9 mouse cellular contexts compared by ENCODE assay signal in the genomic region with DNA sequence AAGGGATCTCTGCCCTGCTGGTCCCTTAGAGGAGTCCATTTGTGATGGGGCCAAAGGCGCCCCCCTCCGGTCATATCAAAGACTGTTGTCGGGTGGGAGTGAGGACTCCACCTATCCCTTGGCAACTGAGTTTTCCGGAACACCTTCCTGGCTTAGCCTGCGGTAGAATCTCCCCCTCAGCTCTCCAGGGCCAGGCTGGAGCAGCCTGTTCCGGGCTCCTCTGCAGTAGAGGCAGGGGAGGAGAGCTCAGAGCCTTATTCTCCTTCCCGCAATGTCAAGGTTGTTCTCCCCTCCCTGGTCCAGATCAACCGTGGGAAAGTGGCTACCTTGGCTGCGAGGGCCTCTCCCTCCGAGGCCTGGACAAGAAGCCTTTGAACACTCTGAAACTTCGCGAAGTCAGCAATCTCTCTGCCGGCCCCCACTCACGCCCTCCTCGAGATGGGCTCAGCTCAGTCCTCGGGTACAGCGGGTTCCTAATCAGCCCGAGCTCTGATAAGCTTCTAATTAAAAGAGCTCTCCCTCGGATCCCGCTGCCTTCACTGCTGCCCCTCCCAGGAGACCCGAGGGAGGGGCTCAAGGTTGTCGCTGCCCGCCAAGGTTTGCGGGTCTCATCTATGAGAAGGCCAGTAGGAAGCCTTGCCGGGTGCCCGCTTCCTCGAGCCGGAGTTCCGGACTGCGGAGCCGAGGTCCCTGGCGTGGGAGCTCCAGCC. TPM values are rescaled to one million over a fixed set of nuclear protein-coding genes. Genes with fewer than 3 reads are reported as not detected.
DNase-seq lines count a peak whose midpoint lies in the region; ATAC-seq lines count a peak whose summit lies in the region.
"Had no signal": no experiment of that assay in that cellular context is flagged by ENCODE, and none has a peak within 500 bp of the region (broad histone marks: within the 10 kb centered on the region; RNA-seq: fewer than 3 reads in every experiment).

No protein-coding gene starts in this region.

- H3K4me3 ChIP-seq in embryonic facial prominence, embryonic 10.5 days = peak overlapping the region; percentile 28
- 0 out of 2 replicates have a peak overlapping the region, but pooled peaks have one; percentile 1 for H3K4me3 ChIP-seq in hindbrain, embryonic 12.5 days
- H3K4me3 ChIP-seq in neural tube, embryonic 11.5 days (ENCODE audit: low read depth, low read length) = no peak overlapping the region
- H3K4me3 ChIP-seq: limb, embryonic 12.5 days had no signal

- ATAC-seq in hindbrain, embryonic 12.5 days (ENCODE audit: low FRiP score) = no peak
- ATAC-seq in neural tube, embryonic 11.5 days (ENCODE audit: insufficient read depth, low FRiP score, low TSS enrichment) = no peak

- H3K9ac ChIP-seq in hindbrain, embryonic 12.5 days = no peak overlapping the region
- H3K9ac ChIP-seq in neural tube, embryonic 11.5 days (ENCODE audit: low read length) = no peak overlapping the region
- H3K9ac ChIP-seq: limb, embryonic 12.5 days had no signal

- H3K4me1 ChIP-seq in embryonic facial prominence, embryonic 10.5 days = peaks cover 34% of the 10 kb centered on the region
- peaks cover 17% of the 10 kb centered on the region; the same call in 1 of the 2 replicates for H3K4me1 ChIP-seq in hindbrain, embryonic 12.5 days
- peaks cover 4% of the 10 kb centered on the region; the same call in 1 of the 2 replicates for H3K4me1 ChIP-seq in neural tube, embryonic 11.5 days (ENCODE audit: control insufficient read depth, insufficient read depth, low read length)

- no peaks in the 10 kb centered on the region for H3K36me3 ChIP-seq in embryonic facial prominence, embryonic 10.5 days (replicated peaks)
- no peaks in the 10 kb centered on the region for H3K36me3 ChIP-seq in hindbrain, embryonic 12.5 days
- H3K36me3 ChIP-seq in neural tube, embryonic 11.5 days (ENCODE audit: control insufficient read depth, insufficient read depth, low read length) = no peaks in the 10 kb centered on the region
- H3K36me3 ChIP-seq: limb, embryonic 12.5 days had no signal

- H3K27ac ChIP-seq in embryonic facial prominence, embryonic 10.5 days (replicated peaks) = no peak overlapping the region
- H3K27ac ChIP-seq in hindbrain, embryonic 12.5 days = no peak overlapping the region
- H3K27ac ChIP-seq in neural tube, embryonic 11.5 days (ENCODE audit: low read depth, low read length) = no peak overlapping the region
- H3K27ac ChIP-seq: limb, embryonic 12.5 days had no signal

- peaks cover 100% of the 10 kb centered on the region for H3K27me3 ChIP-seq in embryonic facial prominence, embryonic 10.5 days (replicated peaks; ENCODE audit: low read depth, poor library complexity, severe bottlenecking)
- peaks cover 100% of the 10 kb centered on the region for H3K27me3 ChIP-seq in hindbrain, embryonic 12.5 days
- H3K27me3 ChIP-seq in neural tube, embryonic 11.5 days (ENCODE audit: control insufficient read depth, insufficient read depth, low read length) = peaks cover 96% of the 10 kb centered on the region

- peak; percentile 67 to 79 for DNase-seq in kidney, postnatal 4 days
- no peak for DNase-seq in kidney, adult 8-10 months
- peak; percentile 59 for DNase-seq in embryonic facial prominence, embryonic 10.5 days (ENCODE audit: low spot score)
- DNase-seq in neural tube, embryonic 11.5 days (ENCODE audit: low spot score) = peak; percentile 57
- no peak for DNase-seq in urinary bladder, postnatal 10 days (ENCODE audit: low spot score)
- DNase-seq in thymus, postnatal 14 days = no peak
- no peak for DNase-seq in spleen, adult 12 weeks (ENCODE audit: low spot score)

- no peak overlapping the region for H3K4me2 ChIP-seq in hindbrain, embryonic 12.5 days (replicated peaks)
- no peak overlapping the region; the same call in 1 of the 2 replicates for H3K4me2 ChIP-seq in neural tube, embryonic 11.5 days (ENCODE audit: low read depth)
- H3K4me2 ChIP-seq: limb, embryonic 12.5 days had no signal

- under 1% methylated on average over 32 of the region's 32 CpGs for WGBS in embryonic facial prominence, embryonic 10.5 days
- WGBS in hindbrain, embryonic 12.5 days = under 1% methylated on average over 32 of the region's 32 CpGs
- WGBS in neural tube, embryonic 11.5 days = under 1% methylated on average over 32 of the region's 32 CpGs

- H3K9me3 ChIP-seq in embryonic facial prominence, embryonic 10.5 days = no peaks in the 10 kb centered on the region
- no peaks in the 10 kb centered on the region for H3K9me3 ChIP-seq in hindbrain, embryonic 12.5 days (replicated peaks)
- no peaks in the 10 kb centered on the region for H3K9me3 ChIP-seq in neural tube, embryonic 11.5 days (ENCODE audit: control insufficient read depth, low read length)
- H3K9me3 ChIP-seq: limb, embryonic 12.5 days had no signal

RNA-seq across cellular contexts. Expression of a gene that starts 4.2 kb away (rescaled TPM):
- 0.25 and 0.44 TPM in 2 replicates for polyA plus RNA-seq in embryonic facial prominence, embryonic 10.5 days (2016; fragmentation: Nextera tagmentation; extraction: Ambion mirVana)
- polyA plus RNA-seq in hindbrain, embryonic 12.5 days (2016; fragmentation: Nextera tagmentation; extraction: Ambion mirVana) = 0.30 and 0.31 TPM in 2 replicates
- 1.3 and 3.3 TPM in 2 replicates for polyA plus RNA-seq in neural tube, embryonic 11.5 days (2014; fragmentation: Nextera tagmentation; extraction: Ambion mirVana)

RNA-seq across cellular contexts. Expression of a gene that starts 38.7 kb away (rescaled TPM):
- not detected in 2 replicates for polyA plus RNA-seq in embryonic facial prominence, embryonic 10.5 days (2016; fragmentation: Nextera tagmentation; extraction: Ambion mirVana)
- polyA plus RNA-seq in hindbrain, embryonic 12.5 days (2016; fragmentation: Nextera tagmentation; extraction: Ambion mirVana) = not detected in 2 replicates
- not detected in 2 replicates for polyA plus RNA-seq in neural tube, embryonic 11.5 days (2014; fragmentation: Nextera tagmentation; extraction: Ambion mirVana)
- polyA plus RNA-seq: limb, embryonic 12.5 days had no signal

Comparison
In these comparisons a context has a peak if more than half of its experiments do, and no peak if none do; other contexts are left out.
1. DNase-seq: peak in kidney, postnatal 4 days (2 of 2), embryonic facial prominence, embryonic 10.5 days (single experiment) and neural tube, embryonic 11.5 days (single experiment); none in kidney, adult 8-10 months (0 of 2), urinary bladder, postnatal 10 days (single experiment), thymus, postnatal 14 days (single experiment) and spleen, adult 12 weeks (single experiment).